Mouse (Mus musculus): ENCODE data around the gene 1110008L16Rik.
"Not testable (repeated sequence)": the region's sequence is repeated elsewhere in the genome, so short reads cannot be mapped to it uniquely, and the experiment has no call there.

Gene 1110008L16Rik

DNA sequence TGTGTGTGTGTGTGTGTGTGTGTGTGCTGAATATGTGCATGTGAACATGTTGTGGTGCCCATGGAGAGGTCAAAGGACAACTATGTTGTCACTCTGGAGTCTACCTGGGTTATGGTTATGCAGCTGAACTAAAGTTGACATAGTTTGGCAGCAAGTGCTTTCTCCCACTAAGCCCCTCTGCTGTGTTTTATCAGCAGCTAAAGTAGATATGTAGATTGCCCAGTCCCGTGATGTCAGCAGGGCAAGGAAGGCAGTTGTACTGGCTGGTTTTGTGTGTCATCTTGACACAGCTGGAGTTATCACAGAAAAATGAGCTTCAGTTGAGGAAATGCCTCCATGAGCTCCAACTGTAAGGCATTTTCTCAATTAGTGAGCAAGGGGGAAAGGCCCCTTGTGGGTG is 43.7 kb downstream of the 1110008L16Rik start:
- DNase-seq (ENCODE audit: low read depth, low spot score) = not testable (repeated sequence)

DNA sequence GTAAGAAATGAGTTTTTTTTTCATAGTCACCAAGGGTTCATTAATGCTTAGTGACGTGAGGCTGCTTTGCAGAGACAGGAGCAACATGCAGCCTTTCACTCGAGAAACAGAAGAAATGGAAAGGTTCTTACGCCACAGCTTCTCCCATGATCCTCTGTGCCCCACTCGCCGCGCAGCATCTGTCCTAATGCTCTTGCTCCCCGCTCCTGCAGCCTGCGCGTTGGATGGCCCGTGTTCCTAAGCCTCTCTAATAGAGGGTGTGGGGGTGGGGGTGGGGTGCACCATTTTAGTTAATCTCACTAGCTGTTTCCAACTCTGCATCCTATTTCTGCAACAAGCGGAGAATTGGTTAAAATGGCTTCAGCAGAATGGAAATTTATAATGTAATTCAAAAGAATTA is 44.6 kb downstream of the 1110008L16Rik start:
- peak; percentile 28 for DNase-seq (ENCODE audit: low read depth, low spot score)

DNA sequence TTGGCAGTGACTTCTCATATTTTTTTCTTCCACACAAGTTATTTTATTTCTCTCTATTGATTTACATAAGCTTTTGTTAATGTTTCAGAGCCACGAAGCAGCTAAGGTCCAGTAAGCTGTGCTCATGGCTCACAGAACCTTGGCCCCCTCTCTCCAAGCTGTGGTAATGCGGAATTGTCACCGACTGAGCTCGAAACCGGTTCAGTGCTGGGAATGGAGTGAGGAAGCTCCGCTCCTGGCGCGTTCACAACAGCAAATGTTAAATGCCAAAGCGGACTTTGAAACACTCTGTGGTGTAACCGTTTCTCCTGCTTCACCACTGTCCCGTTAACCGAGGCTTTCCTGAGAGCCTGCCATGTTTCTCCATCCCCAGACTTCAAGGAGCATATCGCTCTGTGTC is 45.2 kb downstream of the 1110008L16Rik start:
- DNase-seq (ENCODE audit: low read depth, low spot score) = peak; percentile 2

DNA sequence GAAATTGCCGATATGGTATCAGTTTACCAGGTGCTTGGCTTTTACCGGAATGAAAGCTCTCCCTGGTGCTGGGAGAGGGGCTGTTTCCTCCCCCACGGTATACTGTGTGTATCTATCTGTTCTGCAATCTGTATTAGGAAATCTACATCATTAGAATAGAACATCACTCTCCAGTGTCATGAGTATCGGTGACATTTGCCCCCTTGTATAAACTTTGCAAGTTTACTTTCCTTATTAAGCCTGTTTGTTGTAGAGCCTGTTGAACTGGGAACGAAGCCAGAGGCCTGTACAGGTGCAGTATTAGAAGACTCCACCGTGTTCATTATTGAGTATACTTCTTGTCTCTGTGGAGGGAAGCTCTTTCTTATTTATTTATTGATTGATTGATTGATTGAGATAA is 54.0 kb downstream of the 1110008L16Rik start:
- DNase-seq (ENCODE audit: low read depth, low spot score) = no peak

DNA sequence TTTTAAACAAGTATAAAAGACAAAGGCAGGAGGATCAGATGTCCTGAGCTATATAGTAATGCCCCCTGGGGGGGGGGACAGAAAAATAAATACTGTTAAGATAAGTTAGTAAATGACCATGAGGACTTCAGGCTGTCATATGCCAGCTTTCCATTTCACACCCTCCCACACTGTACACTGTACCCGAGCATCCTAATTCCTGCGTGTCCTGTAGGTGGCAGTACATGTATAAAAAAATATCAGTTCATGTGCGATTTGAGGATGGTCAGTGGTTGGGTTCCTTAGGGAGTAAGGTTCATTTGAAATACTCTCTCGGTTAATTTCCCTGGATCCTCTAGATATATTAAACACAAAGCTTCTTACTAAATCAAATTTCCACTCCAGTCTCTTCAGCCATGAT is 55.5 kb downstream of the 1110008L16Rik start:
- DNase-seq (ENCODE audit: low read depth, low spot score) = peak; percentile 5

DNA sequence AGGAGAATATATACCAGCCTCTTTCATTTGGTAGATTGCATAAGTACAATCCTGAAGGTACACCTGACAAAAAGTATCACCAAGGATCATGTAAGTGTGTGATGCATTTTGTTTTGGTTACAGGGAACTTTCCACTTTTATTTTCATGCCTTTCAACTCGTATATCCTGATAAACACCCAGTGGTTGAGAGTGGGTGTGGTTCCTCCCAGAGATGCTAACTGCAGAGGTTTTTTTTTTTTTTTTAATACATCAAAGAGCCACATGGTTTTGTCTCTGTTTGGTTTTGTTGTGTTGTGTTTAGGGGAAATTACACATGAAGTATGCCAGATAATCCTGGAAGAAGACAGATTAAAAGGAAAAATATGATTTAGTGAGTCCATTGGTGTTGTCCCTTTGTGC is 57.9 kb downstream of the 1110008L16Rik start:
- no peak for DNase-seq (ENCODE audit: low read depth, low spot score)

DNA sequence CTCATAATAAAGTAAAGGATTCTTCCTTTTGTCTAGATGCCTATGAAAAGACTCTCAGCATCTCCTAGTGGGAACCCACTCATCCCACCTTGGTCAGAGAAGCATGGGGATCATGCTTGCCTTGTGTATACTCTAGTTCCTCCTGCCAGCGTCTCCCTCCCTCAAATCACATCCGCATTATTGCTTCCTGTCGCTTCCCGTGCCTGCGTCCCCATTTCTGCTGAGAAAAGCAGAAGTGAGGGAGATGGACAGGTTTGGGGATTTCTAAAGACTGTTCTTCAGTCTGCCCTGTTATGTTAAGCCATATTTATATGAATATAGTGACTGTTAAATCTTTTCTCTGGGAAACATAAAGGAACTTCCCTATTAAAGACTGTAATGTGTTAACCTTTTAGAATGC is 61.6 kb downstream of the 1110008L16Rik start:
- no peak for DNase-seq (ENCODE audit: low read depth, low spot score)

DNA sequence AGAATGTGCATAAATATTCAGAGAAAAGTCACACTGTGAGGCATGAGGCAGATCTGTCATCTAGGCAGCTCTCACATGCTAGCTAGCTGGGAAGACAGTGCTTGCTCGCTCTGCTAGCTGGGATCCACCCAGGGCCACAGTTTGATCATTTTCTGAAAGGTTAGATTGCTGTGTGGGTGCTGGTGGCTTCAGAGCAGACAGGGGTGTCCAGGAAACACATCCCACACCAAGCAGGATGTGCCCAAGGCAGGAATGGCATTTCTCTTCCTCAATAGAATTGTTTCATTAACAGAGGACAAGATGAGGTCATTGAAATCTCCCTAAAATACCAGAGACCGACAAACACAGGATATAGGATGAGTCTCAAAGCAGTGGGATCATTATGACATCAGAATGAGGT is 65.7 kb downstream of the 1110008L16Rik start:
- DNase-seq (ENCODE audit: low read depth, low spot score) = no peak

DNA sequence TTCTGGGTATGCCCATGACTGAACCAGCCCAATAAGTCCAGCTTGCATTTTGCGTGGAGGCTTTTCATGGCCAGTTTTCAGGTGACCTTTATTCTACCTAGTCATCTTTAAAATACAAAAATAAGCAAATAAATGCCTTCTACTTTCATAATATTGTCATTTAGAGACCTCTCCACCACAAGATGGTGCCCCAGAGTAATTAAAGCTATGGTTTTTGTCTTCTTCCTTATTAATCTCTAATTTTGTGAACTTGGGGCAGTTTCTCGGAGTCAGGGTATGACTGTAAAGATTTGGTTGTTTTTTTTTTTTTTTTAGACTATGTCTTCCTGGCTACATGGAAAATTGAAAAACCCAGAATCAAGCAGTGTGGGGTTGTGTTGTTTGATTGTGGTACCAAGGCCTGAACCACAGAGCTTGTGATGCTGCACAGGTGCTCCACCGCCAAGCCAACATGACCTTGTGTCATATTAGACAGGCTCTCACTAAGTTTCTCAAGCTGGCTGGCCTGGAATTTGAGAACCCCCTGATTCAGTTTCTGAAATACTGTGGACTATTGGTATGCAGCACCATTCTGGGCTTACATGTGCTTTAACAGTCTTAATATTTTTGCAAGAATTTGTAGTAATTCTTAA is 73.2 kb downstream of the 1110008L16Rik start:
- DNase-seq (ENCODE audit: low read depth, low spot score) = no peak

DNA sequence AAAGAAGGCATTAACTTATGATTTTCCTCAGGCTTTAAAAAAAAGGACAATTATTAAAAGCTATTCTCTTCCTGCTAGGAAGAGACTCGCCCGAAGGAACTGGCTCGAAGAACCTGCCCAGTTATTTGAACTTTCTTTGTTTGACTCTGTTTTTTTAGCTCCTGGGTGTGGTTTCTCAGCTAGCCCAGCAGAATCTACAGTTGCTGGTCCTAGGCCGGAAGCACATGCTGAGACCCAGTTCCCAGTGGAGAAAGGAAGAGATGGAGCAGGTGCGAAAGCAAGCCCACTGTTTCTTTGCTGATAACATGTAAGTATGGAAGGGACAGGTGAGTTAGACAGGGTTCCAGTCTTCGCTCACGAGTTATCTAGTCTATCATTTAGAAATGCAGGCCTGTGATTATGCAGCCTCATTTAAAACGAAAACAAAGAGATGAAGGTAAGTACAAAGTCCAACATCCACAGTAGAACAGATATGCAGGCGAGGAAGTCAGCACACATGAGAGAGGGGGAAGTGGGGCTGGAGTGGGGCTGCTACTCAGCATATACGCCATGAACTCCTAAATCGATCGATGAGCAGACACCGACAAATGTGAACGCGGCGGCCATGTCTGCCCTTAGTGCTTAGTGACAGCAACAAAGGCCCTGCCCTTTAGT is 77.7 kb downstream of the 1110008L16Rik start:
- DNase-seq (ENCODE audit: low read depth, low spot score) = no peak

DNA sequence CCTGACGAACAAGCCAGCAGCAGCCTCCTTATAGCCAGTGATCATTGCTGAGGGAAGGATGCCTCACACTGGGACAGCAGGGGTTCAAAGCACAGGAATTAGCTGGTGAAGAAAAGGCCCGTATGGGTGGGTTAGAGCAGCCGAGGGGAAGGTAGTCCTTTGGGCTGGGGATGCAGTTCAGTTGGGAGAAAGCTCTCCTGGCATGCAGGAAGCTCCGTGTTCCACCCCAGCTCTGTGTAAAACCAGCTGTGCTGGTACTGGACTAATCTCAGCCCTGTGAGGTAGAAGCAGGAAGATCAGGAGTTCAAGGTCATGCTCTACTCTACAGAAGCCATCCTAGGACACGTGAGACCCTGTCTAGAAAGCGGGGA is 78.2 kb downstream of the 1110008L16Rik start:
- DNase-seq (ENCODE audit: low read depth, low spot score) = no peak

DNA sequence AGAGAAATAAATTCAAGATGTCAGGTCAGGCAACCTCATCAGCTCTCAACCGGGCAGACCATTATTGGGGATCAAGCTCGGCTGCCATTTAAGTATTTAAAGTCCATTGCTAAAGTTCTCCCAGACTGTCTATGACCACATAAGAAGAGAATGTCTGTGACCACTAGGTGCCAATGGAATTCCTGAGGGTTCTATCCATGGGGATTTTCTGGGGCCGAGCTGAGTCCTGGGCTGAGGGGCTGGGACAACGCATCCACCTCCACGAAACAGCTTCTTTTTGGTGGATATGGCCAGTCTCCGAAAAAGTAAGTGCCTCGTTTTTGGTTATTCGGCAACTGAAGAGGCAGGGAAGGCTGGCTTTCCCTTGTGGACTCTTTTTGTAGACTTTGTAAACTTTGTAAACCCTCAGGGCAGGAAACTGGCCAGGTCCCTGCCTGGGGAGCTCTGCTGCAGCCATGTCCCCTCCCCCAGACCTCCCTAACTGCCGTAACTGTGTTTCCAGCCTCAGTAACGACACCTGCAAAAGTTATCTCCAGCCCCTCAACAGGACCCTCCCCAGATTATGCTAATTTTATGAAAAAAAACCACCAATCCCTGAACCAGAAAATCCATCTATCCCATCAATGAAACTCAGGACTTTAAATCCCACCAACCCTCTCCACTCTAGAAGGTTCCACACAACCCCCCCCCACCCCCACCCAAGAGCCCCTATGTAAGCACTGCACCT is 84.8 kb downstream of the 1110008L16Rik start, which contains the start of gene Psma6:
TSS of gene Psma6 (plus strand) at position 200 of the 727 bp plus-strand sequence.
- DNase-seq (ENCODE audit: low read depth, low spot score) = no peak

DNA sequence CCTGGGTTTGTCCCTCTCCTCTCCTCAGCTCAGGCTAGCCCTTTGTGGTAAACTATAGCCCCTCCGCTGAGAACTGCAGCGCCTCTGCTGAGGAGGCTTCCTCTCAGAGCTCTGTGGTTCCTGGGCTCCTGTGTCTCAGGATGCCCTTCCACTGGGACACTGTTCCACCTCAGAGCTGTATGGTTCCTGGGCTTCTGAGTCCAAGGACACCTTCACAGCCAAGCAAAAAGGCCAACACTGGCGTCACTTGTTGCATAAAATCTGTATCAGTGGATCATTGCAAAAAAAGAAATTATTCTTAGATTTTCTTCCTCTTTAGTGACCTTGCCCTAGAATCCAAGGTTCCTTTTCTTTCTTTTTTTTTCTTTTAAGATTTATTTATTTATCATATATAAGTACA is 85.4 kb downstream of the 1110008L16Rik start:
- no peak for DNase-seq (ENCODE audit: low read depth, low spot score)

DNA sequence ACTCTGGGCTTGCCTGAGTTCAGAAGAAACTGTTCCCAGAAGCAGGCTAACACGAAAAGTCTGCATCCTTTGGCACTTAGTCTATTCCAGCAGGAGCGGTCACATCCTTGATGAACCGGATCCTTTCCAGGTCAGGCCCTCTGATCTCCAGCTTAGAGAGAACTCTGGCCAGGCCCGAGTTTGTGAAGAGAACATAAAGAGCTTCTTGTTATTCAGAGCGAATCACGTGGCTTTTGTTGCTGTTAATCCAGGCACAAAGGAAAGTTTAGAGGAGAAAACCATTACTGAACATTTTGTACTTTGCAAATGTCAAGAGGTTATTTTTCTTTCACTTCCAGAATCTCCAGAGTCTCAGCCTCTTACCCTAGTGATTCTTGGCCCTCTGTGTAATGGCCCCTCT is 86.6 kb downstream of the 1110008L16Rik start:
- DNase-seq (ENCODE audit: low read depth, low spot score) = no peak

DNA sequence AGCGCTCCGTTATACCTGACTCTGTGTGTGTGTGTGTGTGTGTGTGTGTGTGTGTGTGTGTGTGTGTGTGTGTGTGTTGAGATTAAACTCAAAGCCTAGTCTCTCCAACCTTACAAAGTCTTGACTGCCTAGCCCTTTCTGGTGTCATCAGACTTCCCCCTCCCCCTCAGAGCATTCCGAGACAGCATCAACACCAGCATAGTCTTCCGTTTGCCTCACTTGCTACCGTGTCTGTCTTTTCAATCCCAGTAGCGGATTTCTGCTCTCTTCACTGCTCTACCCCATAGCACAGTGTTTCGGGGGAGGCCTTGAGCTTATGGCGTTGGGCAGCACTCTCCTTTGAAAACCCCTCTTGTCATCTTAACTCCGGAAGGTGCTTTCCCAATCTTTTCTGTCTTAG is 87.1 kb downstream of the 1110008L16Rik start:
- no peak for DNase-seq (ENCODE audit: low read depth, low spot score)

DNA sequence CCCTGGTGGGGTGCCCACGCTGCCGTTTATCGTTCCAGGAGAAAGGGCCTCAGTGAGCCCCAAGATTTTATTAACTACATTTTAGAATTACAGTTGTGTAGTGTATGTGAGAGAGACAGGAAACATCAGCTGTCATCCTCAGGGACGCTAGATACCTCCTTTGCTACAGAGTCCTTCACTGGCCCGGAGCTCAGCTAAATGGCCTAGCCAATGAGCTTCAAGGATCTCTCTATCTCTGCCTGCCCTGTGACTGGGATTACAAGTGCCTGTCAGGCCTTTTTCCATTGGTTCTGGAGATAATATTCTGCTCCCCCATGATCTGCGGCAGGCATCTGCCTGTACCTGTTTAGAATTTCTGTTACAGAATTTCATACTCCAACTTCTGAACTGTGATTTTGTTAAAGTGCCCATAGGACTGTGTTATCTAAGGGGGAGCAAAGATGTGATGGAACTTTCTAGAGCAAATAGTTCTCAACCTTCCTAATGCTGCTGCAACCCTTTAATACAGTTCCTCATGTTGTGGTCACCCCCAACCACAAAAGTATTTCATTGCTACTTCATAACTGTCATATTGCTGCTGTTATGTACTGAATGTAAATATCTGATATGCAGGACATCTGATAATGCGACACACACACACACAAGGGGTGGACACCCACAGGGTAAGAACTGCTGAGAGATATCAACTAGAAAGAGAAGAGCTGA is 87.9 kb downstream of the 1110008L16Rik start:
- no peak for DNase-seq (ENCODE audit: low read depth, low spot score)

DNA sequence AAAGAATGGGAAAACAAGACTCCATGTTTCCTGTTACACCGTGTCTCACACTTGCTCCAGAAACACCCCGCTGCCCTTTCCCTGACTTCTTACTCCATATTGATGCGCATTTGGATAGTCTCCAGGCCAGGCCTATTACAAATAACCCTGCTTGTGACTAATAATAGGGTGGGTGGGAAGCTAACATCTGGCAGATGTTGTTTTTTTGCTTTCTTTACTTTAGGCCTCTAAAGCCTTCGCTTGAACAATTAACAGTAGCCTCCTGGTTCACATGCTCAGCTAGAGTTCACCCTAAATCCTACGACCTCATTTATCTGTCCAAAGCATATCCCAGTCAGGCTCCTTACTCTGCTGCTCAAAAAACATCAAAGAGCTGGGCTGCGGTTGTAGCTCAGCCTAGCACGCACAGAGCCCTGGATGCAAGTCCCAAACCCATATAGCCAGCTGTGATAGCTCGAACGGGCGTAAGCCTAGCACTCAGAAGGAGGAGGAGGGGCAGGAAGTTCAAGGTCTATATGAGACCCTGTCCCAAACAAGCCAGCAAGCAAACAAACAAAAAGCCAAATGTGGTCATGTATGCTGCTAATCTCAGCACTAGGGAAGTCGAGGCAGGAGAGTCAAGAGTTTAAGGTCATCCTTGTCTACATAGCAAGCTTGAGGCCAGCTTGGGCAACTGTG is 88.5 kb downstream of the 1110008L16Rik start:
- DNase-seq (ENCODE audit: low read depth, low spot score) = no peak

DNA sequence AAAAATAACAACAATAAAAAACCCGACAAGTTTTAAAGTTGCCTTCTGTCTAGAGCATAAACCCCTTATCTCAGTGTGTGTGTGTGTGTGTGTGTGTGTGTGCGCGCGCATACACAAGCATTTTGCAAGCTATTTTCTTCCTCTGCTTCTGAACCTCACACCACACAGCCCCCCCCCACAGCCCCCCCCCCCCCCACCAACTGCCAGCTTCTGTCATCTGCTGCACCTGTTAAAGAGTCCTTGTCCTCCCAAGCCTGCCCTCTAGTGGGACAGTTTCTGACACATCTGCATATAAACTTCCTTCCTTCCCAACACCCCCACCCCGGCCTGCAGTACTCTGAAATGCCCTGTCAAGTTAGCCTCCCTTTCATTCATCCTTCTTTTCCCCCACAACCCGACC is 89.1 kb downstream of the 1110008L16Rik start:
- no peak for DNase-seq (ENCODE audit: low read depth, low spot score)

DNA sequence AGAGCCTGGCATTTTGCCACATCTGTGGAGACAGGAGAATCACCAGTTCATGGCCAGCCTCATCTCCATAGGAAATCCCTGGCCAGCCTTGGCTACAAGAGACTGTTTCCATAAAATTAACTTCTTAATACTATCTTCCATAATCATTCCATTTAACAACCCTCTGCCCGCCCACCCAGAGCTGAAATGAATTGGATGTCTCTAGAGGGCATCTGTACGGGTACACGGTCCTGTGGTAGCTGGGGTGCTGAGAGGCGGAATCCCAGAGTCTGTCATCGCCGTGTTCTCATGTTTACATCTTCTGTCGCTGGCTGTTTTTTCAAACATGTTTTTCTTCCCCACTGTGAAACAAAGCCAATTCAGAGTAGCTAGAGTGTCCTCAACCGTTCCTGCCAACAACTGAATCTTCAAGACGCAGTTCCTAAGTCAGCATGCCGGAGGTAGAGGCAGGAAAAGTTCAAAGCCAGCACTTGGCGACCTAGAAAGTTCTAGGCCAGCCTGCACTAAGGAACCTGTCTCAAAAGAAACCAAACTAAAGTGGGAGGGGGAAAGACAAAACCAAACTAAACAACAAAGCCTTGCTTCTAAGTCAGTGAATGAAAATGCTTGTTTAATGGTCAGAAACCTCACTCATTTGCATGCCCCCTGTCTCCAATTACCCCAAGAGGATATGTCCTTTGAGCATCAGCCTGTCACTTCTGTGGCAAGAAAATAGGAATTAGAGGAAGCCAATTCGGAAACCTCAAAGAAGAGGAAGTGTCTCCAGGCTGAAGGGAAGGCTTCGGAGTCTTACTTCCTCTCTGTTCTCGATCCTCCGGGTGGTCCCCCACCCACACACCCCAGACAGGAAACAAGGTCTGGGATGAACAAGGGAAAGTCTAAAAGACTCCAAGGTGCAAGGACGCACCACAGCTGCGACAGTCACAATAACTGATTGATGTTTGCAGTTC is 90.0 kb downstream of the 1110008L16Rik start:
- no peak for DNase-seq (ENCODE audit: low read depth, low spot score)

DNA sequence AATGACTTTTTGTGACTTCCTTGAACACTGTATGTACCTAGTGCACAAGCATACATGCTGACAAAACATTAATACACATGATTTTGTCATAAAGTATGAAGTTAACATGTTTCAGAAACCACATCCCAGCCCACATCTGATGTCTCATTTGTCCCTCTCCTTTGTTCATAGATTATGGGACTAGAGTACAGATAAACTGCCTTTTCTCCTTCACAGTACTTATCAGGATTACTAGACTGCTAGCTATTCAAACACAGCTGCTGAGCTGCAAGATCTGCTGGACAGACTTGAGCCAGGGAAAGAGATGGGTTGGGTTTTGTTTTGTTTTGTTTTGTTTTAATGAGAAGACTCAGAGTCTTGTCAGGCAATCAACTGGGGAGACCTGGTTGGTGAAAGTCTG is 92.7 kb downstream of the 1110008L16Rik start:
- no peak for DNase-seq (ENCODE audit: low read depth, low spot score)

Measured in telencephalon, adult 2 months (tissue).